Mouse (Mus musculus) embryonic fibroblast, embryonic 13.5 days (primary cell): ENCODE measurements around the gene Gm597.

Experiments
- CTCF ChIP-seq: IDR thresholded peaks from 2 replicates; pipeline ENCODE4 v1.5.1; 2011; ENCODE audit warnings: mild to moderate bottlenecking, control low read depth, low read length, moderate library complexity, borderline replicate concordance; ENCODE audit not compliant: insufficient read depth
- POLR2A ChIP-seq: IDR thresholded peaks from 2 replicates; pipeline ENCODE4 v1.6.1; 2011; ENCODE audit warnings: low read depth, mild to moderate bottlenecking, control low read depth, low read length, moderate library complexity

- TF ChIP-seq POLR2A = no peak
- no peak for TF ChIP-seq CTCF
Measured at GRCm38 (mm10) chr1:28800881-28801280, 20.8 kb upstream of the Gm597 start.
